Mouse (Mus musculus): ENCODE data around the gene Zfand2b.

The Zfand2b gene

DNA sequence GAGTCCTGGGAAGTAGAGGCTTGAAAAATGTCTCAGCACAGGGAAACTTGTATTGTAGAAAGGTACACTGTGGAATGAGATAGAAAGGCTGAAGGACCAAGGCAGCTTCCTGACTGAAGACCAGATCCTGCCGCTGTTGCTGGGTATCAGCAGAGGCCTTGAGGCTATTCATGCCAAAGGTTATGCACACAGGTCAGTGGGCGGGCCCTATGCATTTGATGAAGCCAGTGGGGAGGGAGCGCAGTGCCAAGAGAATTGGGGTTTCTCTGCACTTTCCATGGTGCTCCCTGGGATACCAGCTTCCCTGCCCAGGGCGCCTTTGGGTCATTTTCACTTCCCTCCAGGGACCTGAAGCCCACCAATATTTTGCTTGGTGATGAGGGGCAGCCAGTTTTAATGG is 44.1 kb downstream of the Zfand2b start:
- peak; percentile 17 for DNase-seq (ENCODE audit: low read depth, low spot score)

DNA sequence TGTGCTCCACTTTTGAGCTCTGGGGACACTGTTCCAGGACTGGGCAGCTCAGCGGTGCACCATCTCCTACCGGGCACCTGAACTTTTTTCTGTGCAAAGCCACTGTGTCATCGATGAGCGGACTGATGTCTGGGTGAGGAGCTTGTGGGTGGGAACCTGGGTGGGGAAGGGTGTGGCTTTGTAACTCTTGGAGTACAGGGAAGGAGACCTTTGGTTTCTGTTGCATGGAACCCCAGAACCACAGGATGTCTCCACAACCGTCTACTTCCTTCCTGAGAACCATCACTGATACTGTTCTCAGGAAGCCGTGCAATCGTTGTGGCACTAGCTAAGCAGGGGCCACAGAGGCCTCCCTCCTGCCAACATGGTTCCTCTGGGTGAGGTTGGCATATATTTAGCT is 44.6 kb downstream of the Zfand2b start:
- DNase-seq (ENCODE audit: low read depth, low spot score) = no peak

DNA sequence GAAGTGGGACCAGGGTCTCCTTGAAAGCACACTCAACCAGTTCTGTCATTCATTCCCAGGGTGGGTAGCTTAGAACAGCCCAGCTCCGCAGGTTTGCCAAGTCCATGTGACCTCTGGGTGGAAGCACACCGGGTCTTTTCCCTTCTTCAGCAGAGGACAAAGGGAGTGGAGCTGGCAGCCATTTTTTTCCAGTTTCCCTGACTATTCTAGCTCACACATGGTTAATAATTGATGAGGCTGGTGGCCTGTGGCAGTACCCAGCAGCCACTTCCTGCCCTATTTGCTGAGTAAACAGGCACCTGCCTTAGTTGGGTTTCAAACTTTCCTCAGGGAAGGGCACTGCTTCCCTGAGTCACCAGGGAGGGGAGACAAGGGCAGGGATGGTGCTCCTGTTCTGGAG is 46.0 kb downstream of the Zfand2b start:
- peak; percentile 20 for DNase-seq (ENCODE audit: low read depth, low spot score)

DNA sequence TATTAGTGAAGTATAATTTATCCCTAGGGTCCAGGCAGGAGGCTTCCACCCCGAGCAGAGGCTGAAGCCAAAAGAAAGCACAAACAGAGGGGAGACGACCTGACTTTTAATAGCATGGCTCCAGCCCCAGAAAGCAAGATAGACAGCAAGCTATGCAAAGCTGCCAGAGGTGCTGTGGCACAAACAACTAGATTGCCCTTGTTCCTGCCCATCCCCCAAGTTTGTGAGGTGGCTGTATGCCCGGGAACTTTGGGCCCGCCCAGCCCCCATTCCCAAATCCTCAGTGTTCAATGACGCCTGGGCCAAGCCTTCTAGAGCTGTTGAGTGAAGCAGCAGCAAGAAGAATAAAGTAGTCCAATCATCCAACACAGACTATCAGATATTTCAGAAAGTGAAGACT is 46.4 kb downstream of the Zfand2b start:
- DNase-seq (ENCODE audit: low read depth, low spot score) = no peak

GRCm38 (mm10) chr1:75215785-75216184 is 47.3 kb downstream of the Zfand2b start:
- DNase-seq (ENCODE audit: low read depth, low spot score) = no peak

DNA sequence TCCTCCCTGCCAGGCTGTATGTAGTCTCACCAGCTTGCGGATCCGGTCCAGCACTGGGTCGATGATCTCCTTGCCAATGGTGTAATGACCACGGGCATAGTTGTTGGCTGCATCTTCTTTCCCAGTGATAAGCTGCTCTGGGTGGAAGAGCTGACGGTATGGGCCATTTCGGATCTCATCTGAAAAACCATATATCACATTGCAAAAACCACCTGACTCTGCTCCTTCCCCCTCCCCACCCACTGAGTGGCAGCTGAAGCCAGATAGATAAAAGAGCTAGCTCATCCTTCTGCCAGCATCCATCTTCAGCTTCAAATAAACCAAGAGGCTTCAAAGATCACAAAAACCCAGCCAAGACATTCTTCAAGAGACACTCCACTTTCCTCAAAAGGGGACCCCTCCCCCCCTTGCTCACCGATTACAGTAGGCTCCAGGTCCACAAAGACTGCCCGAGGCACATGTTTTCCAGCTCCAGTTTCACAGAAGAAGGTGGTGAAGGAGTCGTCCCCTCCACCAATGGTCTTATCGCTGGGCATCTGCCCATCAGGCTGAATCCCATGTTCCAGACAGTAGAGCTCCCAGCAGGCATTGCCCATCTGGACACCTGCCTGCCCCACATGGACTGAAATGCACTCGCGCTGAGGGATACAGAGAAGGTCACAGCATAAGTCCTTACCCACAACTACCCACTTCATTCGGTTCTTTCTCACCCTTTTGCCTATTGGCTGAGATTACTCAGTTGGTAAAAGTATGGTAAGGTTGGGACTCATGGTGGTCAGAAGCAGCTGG is 48.5 kb downstream of the Zfand2b start:
- no peak for DNase-seq (ENCODE audit: low read depth, low spot score)

DNA sequence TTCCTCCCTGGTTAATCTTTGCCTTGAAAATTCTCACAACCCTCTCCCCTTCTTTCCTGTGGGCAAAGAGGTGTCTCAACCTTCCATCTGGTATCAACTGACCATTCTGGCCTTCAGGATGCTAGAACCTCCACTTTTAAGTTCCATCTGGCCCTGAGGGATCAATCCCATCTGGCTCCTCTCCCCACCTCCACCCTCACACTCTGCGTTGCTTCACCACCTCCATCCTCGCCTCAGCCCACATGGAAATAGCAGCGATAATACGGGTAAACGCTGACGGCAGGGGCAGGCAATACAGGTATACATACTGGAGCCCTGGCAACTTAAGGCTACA is 49.4 kb downstream of the Zfand2b start:
- DNase-seq (ENCODE audit: low read depth, low spot score) = peak; percentile 18

DNA sequence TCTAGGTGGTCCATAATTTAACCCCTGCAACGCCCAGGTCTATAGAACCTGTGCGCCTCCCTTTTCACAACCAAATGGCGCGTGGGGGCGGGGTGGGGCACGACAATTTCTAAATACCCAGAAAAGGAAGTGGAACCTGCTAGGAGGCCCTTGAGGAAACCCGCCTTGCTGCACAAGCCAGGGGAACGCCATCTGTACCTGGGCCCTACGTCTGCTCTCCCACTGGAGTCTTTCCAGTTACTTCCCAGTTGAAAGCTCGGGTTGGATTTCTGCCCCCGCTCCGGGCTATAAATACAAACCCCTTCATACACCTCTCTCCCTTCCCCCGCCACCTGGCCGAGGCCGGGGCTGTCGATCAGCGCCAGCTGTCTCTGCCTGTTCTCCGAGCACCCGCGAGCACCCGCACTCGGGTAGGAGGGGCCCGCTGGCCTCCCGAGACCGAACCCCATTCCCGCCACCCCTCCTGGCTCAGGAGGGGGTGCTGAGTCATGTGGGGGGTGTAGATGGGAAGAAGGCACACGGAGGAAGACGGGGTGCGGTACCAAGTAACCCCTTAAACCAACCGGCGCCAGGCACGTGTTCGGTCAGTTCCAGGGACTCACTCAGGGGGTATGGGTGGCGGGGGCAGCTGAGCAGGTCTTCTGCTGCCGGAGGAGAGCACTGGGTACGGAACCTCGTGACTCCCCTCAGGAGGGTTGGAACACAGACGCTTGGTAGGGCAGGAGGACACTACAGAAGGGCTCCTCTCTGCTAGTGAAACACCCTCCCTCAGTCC is 50.0 kb downstream of the Zfand2b start:
- peak; percentile 39 for DNase-seq (ENCODE audit: low read depth, low spot score)

DNA sequence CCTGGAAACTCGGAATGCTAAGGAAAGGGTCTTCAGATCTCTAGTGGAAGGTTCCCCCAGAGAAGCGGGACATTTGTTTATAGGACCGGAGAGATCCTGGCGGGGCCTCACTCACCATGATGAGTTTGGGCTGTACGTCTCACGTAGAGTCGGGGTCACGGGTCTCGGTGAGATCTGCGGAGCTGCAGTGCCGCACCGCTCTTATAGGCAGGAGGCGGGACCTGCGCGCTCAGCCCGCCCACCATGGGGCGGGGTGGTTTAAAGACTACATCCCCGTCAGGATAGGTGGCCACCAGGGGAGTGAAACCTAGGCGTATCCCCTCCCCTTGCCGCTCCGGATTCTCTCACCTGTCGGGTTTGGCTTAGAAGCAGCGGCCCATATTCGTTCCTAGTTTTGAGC is 50.6 kb downstream of the Zfand2b start:
- DNase-seq (ENCODE audit: low read depth, low spot score) = peak; percentile 96

GRCm38 (mm10) chr1:75219531-75219930 is 51.1 kb downstream of the Zfand2b start, which contains the start of gene Tuba4a:
TSS of gene Tuba4a (minus strand) at chr1:75219865.
- DNase-seq (ENCODE audit: low read depth, low spot score) = no peak
